Mouse (Mus musculus) heart, postnatal 4 days (tissue): ENCODE results near the gene Ndufa3. TPM values are rescaled to one million over a fixed set of nuclear protein-coding genes. Genes with fewer than 3 reads are reported as not detected.

Experiments used
- microRNA-seq, 2 experiments: library from miRNA; unstranded; fragments of <30 nt; microRNA quantifications; one replicate each; pipeline ENCODE4 v1.2.0; 2021 to 2022
- total RNA-seq, 2 experiments: library from RNA; stranded (reverse); gene quantifications; 2 replicates each; pipeline ENCODE4 v1.2.3; 2021

The Ndufa3 gene
- total RNA-seq, 2 experiments from 2014 or later, result 1,232 to 1,303 TPM

Small RNA genes lying within 50 kb of the gene (microRNA-seq; reads per million reads assigned to microRNA genes)
- gene Gm25100, result 0 reads per million in 2 experiments
- 5.1 to 5.2 reads per million in 2 experiments for gene Mir3572

Other genes with a start within 250 kb of the Ndufa3 start
- under 1 TPM in 1 of 2 experiments, not detected in 1; 0.18 TPM for gene Cacng8, start 226.7 kb upstream of the Ndufa3 start, total RNA-seq
- gene Cacng6, start 193.2 kb upstream of the Ndufa3 start, total RNA-seq, result 1 to 10 TPM; 7.9 to 9.0 TPM
- gene Tarm1, start 114.7 kb upstream of the Ndufa3 start, total RNA-seq, result not detected
- under 1 TPM; 0.52 to 0.81 TPM for gene Oscar, start 1.2 kb upstream of the Ndufa3 start, total RNA-seq
- gene Tfpt, start 12.6 kb downstream of the Ndufa3 start, total RNA-seq, result 10 to 100 TPM; 18.0 to 23.0 TPM
- 10 to 100 TPM; 37.5 to 40.3 TPM for gene Prpf31, start 12.6 kb downstream of the Ndufa3 start, total RNA-seq
- 10 to 100 TPM; 37.9 to 38.3 TPM for gene Cnot3, start 27.9 kb downstream of the Ndufa3 start, total RNA-seq
- 10 to 100 TPM in 1 of 2 experiments, 1 to 10 TPM in 1; 8.5 to 10.2 TPM for gene Leng1, start 48.5 kb downstream of the Ndufa3 start, total RNA-seq
- gene Tmc4, start 60.2 kb downstream of the Ndufa3 start, total RNA-seq, result 1 to 10 TPM; 2.2 to 2.4 TPM
- 100 to 1,000 TPM; 127 to 133 TPM for gene Tsen34, start 75.5 kb downstream of the Ndufa3 start, total RNA-seq
- 10 to 100 TPM; 29.7 to 32.3 TPM for gene Mboat7, start 76.2 kb downstream of the Ndufa3 start, total RNA-seq
- gene Rps9, start 86.6 kb downstream of the Ndufa3 start, total RNA-seq, result 100 to 1,000 TPM; 875 to 920 TPM
- under 1 TPM; 0.43 to 0.64 TPM for gene Pirb, start 103.0 kb downstream of the Ndufa3 start, total RNA-seq
- gene Gm15448, start 208.3 kb downstream of the Ndufa3 start, total RNA-seq, result not detected
- gene Pira2, start 227.7 kb downstream of the Ndufa3 start, total RNA-seq, result under 1 TPM in 1 of 2 experiments, not detected in 1; 0.14 TPM